Mouse (Mus musculus) spleen, adult 2 months (tissue): ENCODE measurements around the gene Cacna2d1. TPM values are rescaled to one million over a fixed set of nuclear protein-coding genes. Genes with fewer than 3 reads are reported as not detected.

Experiments
- DNase-seq, 2 experiments: peaks; one replicate each; pipeline versions ENCODE4 v3.0.0 to v3.0.0-alpha.2; 2012 to 2021; ENCODE audit warnings: low spot score in 2 of 2, low read depth in 1 of 2
- H3K27ac ChIP-seq: fragments of 200-500 bp; 2 replicates; pipeline ENCODE4 v1.5.1; 2012; ENCODE audit warnings: low read length, inconsistent platforms; ENCODE audit not compliant: insufficient read depth
- H3K27me3 ChIP-seq: fragments of 200-500 bp; 2 replicates; pipeline ENCODE4 v1.6.1; 2012; ENCODE audit warnings: mild to moderate bottlenecking, moderate library complexity, low read length, inconsistent platforms; ENCODE audit not compliant: control insufficient read depth, insufficient read depth
- H3K36me3 ChIP-seq: fragments of 200-500 bp; 2 replicates; pipeline ENCODE4 v1.6.1; 2012; ENCODE audit warnings: mild to moderate bottlenecking, low read length, inconsistent platforms; ENCODE audit not compliant: control insufficient read depth, insufficient read depth
- H3K4me1 ChIP-seq: fragments of 200-500 bp; 2 replicates; pipeline ENCODE4 v1.6.1; 2011; ENCODE audit warnings: inconsistent platforms; ENCODE audit not compliant: control insufficient read depth, insufficient read depth, insufficient read length
- H3K4me3 ChIP-seq: fragments of 200-500 bp; 2 replicates; pipeline ENCODE4 v1.5.1; 2011; ENCODE audit warnings: mild to moderate bottlenecking, inconsistent platforms; ENCODE audit not compliant: insufficient read depth, insufficient read length; ENCODE audit errors: extremely low read depth
- CTCF ChIP-seq: fragments of 200-500 bp; IDR thresholded peaks from 2 replicates; pipeline ENCODE4 v1.5.1; 2011; ENCODE audit warnings: mild to moderate bottlenecking, inconsistent platforms; ENCODE audit not compliant: insufficient read depth, insufficient read length, insufficient replicate concordance; ENCODE audit errors: extremely low read depth
- POLR2A ChIP-seq: fragments of 200-500 bp; IDR thresholded peaks from 2 replicates; pipeline ENCODE4 v1.6.1; 2011; ENCODE audit warnings: low read depth, low read length, inconsistent platforms
- WGBS: fragments of 180-500 bp; shearing (Covaris S2); methylation state at CpG from one replicate; pipeline ENCODE4 v1.1.7; 2018; 5-methylcytosine and 5-hydroxymethylcytosine counted together
- polyA plus RNA-seq: library from polyadenylated mRNA; depleted of rRNA; stranded (reverse); fragments of >200 nt; gene quantifications from 2 replicates; pipeline ENCODE4 v1.2.3, GENCODE M21; 2012

Gene Cacna2d1
- polyA plus RNA-seq, 1 experiment = 0.32 TPM

- WGBS = 33% methylated on average over 1 of the region's 1 CpGs
- Histone ChIP-seq H3K36me3 (no peaks in the 10 kb centered on the region), H3K4me3 (no peak overlapping the region), H3K27me3 (no peaks in the 10 kb centered on the region), H3K4me1 (no peaks in the 10 kb centered on the region), H3K27ac (no peak overlapping the region)
- no peak for DNase-seq
- no peak for TF ChIP-seq CTCF
- no peak for TF ChIP-seq POLR2A
These were observed 25.3 kb downstream of the Cacna2d1 start for GRCm38 (mm10) chr5:15959760-15960159.

DNA sequence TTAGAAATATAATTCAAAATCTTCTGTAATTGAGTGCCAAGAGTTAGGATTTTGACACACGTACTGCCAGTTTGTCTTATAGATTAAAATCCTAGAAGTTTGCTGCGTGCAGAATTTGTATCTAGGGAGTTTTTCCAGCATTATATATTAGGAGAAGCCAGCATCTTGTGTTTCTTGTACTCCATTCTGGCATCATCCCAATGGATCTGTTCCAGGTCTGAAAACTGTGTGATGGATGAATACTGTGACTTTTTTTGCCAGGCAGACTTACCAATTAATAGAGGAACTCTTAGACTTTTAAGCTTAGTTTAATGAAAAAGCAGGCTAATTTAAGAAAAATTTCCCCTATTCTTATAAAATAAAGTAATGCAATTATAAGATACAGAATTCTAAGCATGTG, 27.4 kb downstream of the Cacna2d1 start:
- Histone ChIP-seq H3K27me3 (no peaks in the 10 kb centered on the region), H3K36me3 (no peaks in the 10 kb centered on the region), H3K4me1 (no peaks in the 10 kb centered on the region), H3K27ac (no peak overlapping the region), H3K4me3 (no peak overlapping the region)
- WGBS = 82% methylated on average over 2 of the region's 2 CpGs
- no peak for DNase-seq
- TF ChIP-seq CTCF (no peak), POLR2A (no peak)

DNA sequence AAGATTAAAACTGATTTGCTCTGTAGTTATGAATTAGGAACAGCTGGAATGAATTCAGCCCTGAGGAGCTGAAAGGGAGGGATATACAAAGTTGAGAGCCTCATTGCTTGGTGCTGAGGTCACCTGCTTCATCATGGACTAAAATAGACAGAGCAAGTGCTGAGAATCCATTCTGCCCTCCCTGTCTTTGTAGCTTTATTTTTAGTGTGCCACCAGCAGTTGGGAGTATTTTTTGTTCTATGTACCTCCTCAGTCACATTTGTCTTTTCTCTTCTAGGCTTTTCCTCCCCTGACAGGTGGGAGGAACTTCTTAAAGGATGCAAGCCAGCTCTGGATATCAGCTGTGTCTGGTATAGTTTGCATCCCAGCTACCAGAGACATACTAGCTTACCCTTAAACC, 32.4 kb downstream of the Cacna2d1 start:
- Histone ChIP-seq H3K27me3 (no peaks in the 10 kb centered on the region), H3K4me3 (no peak overlapping the region), H3K27ac (no peak overlapping the region), H3K36me3 (no peaks in the 10 kb centered on the region), H3K4me1 (no peaks in the 10 kb centered on the region)
- TF ChIP-seq CTCF = no peak
- TF ChIP-seq POLR2A = no peak
- DNase-seq = no peak

DNA sequence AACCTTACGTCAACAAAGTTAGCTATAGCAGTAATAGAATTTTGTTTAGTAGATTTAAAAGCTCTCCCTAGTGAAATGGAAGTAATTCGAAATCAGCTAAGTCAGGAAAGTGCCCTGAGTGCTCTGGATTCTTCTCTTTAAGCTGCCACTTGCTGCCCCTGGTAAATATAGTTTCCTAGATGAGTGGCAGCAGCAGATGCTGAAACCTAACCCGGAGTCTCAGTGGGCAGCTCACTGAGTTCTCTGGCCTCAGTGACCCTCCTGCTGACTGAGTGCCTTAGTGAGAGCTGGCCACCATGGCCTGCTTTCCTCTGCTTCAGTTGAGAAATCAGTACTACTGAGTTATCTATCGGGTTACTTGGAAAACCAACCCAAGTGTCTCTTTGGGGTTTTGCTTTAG, 37.3 kb downstream of the Cacna2d1 start:
- H3K27me3 ChIP-seq = no peaks in the 10 kb centered on the region
- no peak overlapping the region for H3K27ac ChIP-seq
- TF ChIP-seq POLR2A (no peak), CTCF (no peak)
- H3K4me1 ChIP-seq = no peaks in the 10 kb centered on the region
- DNase-seq = no peak
- H3K4me3 ChIP-seq = no peak overlapping the region
- no peaks in the 10 kb centered on the region for H3K36me3 ChIP-seq
- 79% methylated on average over 4 of the region's 4 CpGs for WGBS

DNA sequence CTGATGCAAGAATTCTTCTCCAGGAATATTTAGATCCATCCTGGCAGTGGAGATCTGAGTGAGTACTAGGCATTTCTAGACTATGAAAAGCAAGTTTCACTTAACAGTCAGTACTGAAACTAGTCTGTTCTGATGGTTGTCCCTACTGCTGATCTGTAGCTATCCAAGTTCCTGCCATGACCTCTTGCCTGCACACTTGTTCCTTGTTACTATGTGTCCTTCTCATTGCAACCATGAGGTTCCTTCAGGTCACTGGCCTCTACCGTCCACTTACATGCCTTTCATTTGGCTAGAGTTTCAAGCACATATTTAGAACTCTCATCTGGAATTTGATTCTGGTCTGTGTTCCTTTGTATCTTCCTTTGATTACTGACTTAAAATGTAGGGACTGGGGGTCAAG, 37.9 kb downstream of the Cacna2d1 start:
- 68% methylated on average over 1 of the region's 1 CpGs for WGBS

GRCm38 (mm10) chr5:15974652-15975051, 40.2 kb downstream of the Cacna2d1 start:
- Histone ChIP-seq H3K36me3 (no peaks in the 10 kb centered on the region), H3K27me3 (no peaks in the 10 kb centered on the region), H3K27ac (no peak overlapping the region), H3K4me1 (no peaks in the 10 kb centered on the region), H3K4me3 (no peak overlapping the region)
- TF ChIP-seq POLR2A (no peak), CTCF (no peak)
- DNase-seq = no peak

More for the DNA sequence above, 37.9 kb downstream of the Cacna2d1 start:
- no peak for TF ChIP-seq CTCF
- no peak for TF ChIP-seq POLR2A
- H3K4me1 ChIP-seq = no peaks in the 10 kb centered on the region
- no peak overlapping the region for H3K4me3 ChIP-seq
- H3K27me3 ChIP-seq = no peaks in the 10 kb centered on the region
- no peak overlapping the region for H3K27ac ChIP-seq
- no peaks in the 10 kb centered on the region for H3K36me3 ChIP-seq
- no peak for DNase-seq

DNA sequence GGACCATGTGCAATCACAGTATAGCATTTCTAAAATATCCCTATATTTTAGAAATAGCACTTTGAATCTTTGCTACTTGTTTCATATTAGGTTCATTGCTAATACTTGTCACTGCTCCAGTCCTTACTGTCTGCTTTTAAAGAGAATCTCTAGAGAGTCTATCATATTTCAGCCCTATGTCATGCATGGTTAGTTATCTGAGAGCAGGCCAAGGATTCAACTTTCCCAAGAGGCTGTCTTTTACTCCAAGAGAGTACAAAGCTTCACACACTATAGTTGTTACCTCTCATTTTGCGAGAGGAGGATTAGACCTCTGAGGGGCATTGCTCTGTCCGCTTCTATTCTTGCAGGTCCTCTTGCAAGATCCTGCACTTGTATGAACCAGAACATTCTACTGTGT, 44.7 kb downstream of the Cacna2d1 start:
- no peak for DNase-seq
- no peaks in the 10 kb centered on the region for H3K27me3 ChIP-seq
- TF ChIP-seq CTCF (no peak), POLR2A (no peak)
- no peak overlapping the region for H3K27ac ChIP-seq
- WGBS = 81% methylated on average over 2 of the region's 2 CpGs
- H3K36me3 ChIP-seq = no peaks in the 10 kb centered on the region
- H3K4me3 ChIP-seq = no peak overlapping the region
- H3K4me1 ChIP-seq = no peaks in the 10 kb centered on the region

DNA sequence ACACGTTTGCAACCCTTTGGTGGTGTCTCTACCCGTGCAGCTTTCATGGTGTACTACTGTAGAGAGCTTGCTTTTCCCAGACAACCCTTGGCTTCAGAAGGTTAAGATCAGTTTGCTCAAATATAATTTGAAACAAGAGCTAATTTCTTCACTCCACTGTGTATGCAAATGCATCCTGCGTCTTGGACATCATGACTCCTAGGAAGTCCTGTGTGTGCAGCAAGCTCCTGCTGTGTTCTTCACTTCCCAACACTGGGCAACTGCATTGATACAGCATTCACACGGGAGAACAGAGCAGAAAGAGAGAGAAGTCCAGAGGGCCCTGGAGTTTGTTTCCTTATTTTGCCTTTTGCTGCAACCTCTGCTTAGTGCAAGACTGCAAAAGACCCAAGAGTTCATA, 48.1 kb downstream of the Cacna2d1 start:
- Histone ChIP-seq H3K36me3 (no peaks in the 10 kb centered on the region), H3K27me3 (no peaks in the 10 kb centered on the region), H3K27ac (no peak overlapping the region), H3K4me1 (no peaks in the 10 kb centered on the region), H3K4me3 (no peak overlapping the region)
- TF ChIP-seq CTCF (no peak), POLR2A (no peak)
- WGBS = 70% methylated on average over 4 of the region's 4 CpGs
- DNase-seq = no peak
